Mouse (Mus musculus) megakaryocyte, embryonic 14.5 days (primary cell): ENCODE results near the gene Slc6a17.

Source experiments
- FLI1 ChIP-seq: IDR thresholded peaks from 2 replicates; pipeline ENCODE4 v1.6.1; 2012; ENCODE audit warnings: low read length, inconsistent platforms, mixed read lengths
- GATA1 ChIP-seq: IDR thresholded peaks from 3 replicates; pipeline ENCODE4 v1.6.1; 2012; ENCODE audit warnings: mixed read lengths, low read length, inconsistent platforms, borderline replicate concordance

DNA sequence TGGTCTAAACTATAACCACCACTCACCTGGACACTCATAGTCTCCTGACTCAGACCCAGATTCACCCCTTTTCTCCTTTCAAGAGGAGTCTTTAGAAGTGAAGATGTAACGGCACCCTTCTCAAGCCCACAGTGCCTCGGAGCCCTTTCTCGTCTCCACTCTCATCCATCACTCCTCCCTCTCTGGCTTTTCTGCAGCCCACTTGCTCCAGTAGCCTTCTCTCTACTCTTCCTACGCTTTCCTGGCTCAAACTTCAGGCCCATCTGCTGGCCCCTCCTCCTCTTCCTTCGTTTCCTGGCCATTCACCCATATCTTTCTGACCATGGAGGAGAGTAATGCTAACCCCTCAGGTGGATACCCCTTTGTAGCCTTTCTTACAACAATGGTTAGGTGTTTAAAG lies 3.1 kb upstream of the Slc6a17 start:
- TF ChIP-seq GATA1: no peak
- TF ChIP-seq FLI1: no peak
